Mouse (Mus musculus) E14TG2a.4 (cell line): ENCODE data around the gene Ehmt2.

ENCODE experiments used
- H3K27me3 ChIP-seq: 2 replicates; pipeline ENCODE4 v1.6.1; 2014; ENCODE audit warnings: low read length, control low read depth; ENCODE audit not compliant: insufficient read depth
- H3K36me3 ChIP-seq: 2 replicates; pipeline ENCODE4 v1.6.1; 2014; ENCODE audit warnings: low read length, control low read depth; ENCODE audit not compliant: insufficient read depth
- H3K4me1 ChIP-seq: replicated peaks from 2 replicates; pipeline ENCODE4 v1.6.1; 2014; ENCODE audit warnings: low read depth, low read length, control low read depth
- H3K4me3 ChIP-seq: replicated peaks from 2 replicates; pipeline ENCODE4 v1.5.1; 2014; ENCODE audit warnings: mild to moderate bottlenecking, low read length
- H3K9me3 ChIP-seq: 2 replicates; pipeline ENCODE4 v1.6.1; 2014; ENCODE audit warnings: low read length, control low read depth
- CTCF ChIP-seq: conservative IDR thresholded peaks from 2 replicates; pipeline ENCODE4 v1.5.1; 2014; ENCODE audit warnings: low read length
- NANOG ChIP-seq: IDR thresholded peaks from 2 replicates; pipeline ENCODE4 v1.6.1; 2014; ENCODE audit warnings: borderline replicate concordance, low read length, mixed read lengths
- POU5F1 ChIP-seq: IDR thresholded peaks from 2 replicates; pipeline ENCODE4 v1.6.1; 2014; ENCODE audit warnings: low read length, borderline replicate concordance

The Ehmt2 gene

GRCm38 (mm10) chr17:34861704-34862415 is 36.4 kb upstream of the Ehmt2 start:
- peaks cover 10% of the 10 kb centered on the region for H3K4me1 ChIP-seq
- TF ChIP-seq CTCF (no peak), POU5F1 (no peak), NANOG (no peak)
- peaks cover 17% of the 10 kb centered on the region for H3K27me3 ChIP-seq
- no peak overlapping the region for H3K4me3 ChIP-seq
- peaks cover 27% of the 10 kb centered on the region for H3K36me3 ChIP-seq
- H3K9me3 ChIP-seq = no peaks in the 10 kb centered on the region

- Histone ChIP-seq H3K4me1 (peaks cover 3% of the 10 kb centered on the region), H3K36me3 (peaks cover 20% of the 10 kb centered on the region), H3K27me3 (peaks cover 17% of the 10 kb centered on the region), H3K4me3 (no peak within 1 kb of the TSS), H3K9me3 (no peaks in the 10 kb centered on the region)
- no peak for TF ChIP-seq NANOG
- TF ChIP-seq POU5F1 = no peak
These were observed 35.7 kb upstream of the Ehmt2 start, which contains the start of gene Cfb for GRCm38 (mm10) chr17:34862416-34863081. Gene Cfb (minus strand): TSS chr17:34862518.

GRCm38 (mm10) chr17:34865981-34866380 is 32.3 kb upstream of the Ehmt2 start:
- H3K4me3 ChIP-seq = no peak overlapping the region
- no peaks in the 10 kb centered on the region for H3K4me1 ChIP-seq
- TF ChIP-seq NANOG (no peak), CTCF (no peak), POU5F1 (no peak)
- H3K9me3 ChIP-seq = no peaks in the 10 kb centered on the region
- H3K27me3 ChIP-seq = peaks cover 17% of the 10 kb centered on the region
- H3K36me3 ChIP-seq = no peaks in the 10 kb centered on the region

GRCm38 (mm10) chr17:34874321-34874720 is 23.9 kb upstream of the Ehmt2 start:
- H3K4me3 ChIP-seq = no peak overlapping the region
- H3K36me3 ChIP-seq = no peaks in the 10 kb centered on the region
- TF ChIP-seq NANOG = no peak
- no peak for TF ChIP-seq POU5F1
- TF ChIP-seq CTCF = no peak
- peaks cover 19% of the 10 kb centered on the region for H3K4me1 ChIP-seq
- no peaks in the 10 kb centered on the region for H3K9me3 ChIP-seq
- peaks cover 10% of the 10 kb centered on the region; the same call in 1 of the 2 replicates for H3K27me3 ChIP-seq

- Histone ChIP-seq H3K9me3 (no peaks in the 10 kb centered on the region), H3K27me3 (peaks cover 6% of the 10 kb centered on the region), H3K4me1 (peaks cover 46% of the 10 kb centered on the region), H3K4me3 (peak within 1 kb of the TSS; percentile 57), H3K36me3 (no peaks in the 10 kb centered on the region)
- TF ChIP-seq POU5F1 (no peak), NANOG (no peak), CTCF (no peak)
These were observed 18.9 kb upstream of the Ehmt2 start, which contains the start of gene Zbtb12 for GRCm38 (mm10) chr17:34879336-34879879. Gene Zbtb12 (plus strand): TSS chr17:34879483.

GRCm38 (mm10) chr17:34881166-34881565 is 17.1 kb upstream of the Ehmt2 start:
- peaks cover 46% of the 10 kb centered on the region for H3K4me1 ChIP-seq
- no peaks in the 10 kb centered on the region for H3K36me3 ChIP-seq
- H3K27me3 ChIP-seq = peaks cover 6% of the 10 kb centered on the region
- H3K9me3 ChIP-seq = no peaks in the 10 kb centered on the region
- TF ChIP-seq CTCF (no peak), NANOG (no peak), POU5F1 (no peak)
- H3K4me3 ChIP-seq = no peak overlapping the region

GRCm38 (mm10) chr17:34881683-34882310 is 16.5 kb upstream of the Ehmt2 start, which contains the start of gene Gm20547:
Gene Gm20547 (minus strand): TSS chr17:34882042.
- no peaks in the 10 kb centered on the region for H3K9me3 ChIP-seq
- peaks cover 46% of the 10 kb centered on the region for H3K4me1 ChIP-seq
- TF ChIP-seq POU5F1 (no peak), CTCF (no peak), NANOG (no peak)
- no peaks in the 10 kb centered on the region for H3K36me3 ChIP-seq
- peak within 1 kb of the TSS; percentile 43 for H3K4me3 ChIP-seq
- peaks cover 6% of the 10 kb centered on the region for H3K27me3 ChIP-seq

GRCm38 (mm10) chr17:34883332-34883731 is 14.9 kb upstream of the Ehmt2 start:
- no peaks in the 10 kb centered on the region for H3K36me3 ChIP-seq
- no peak for TF ChIP-seq CTCF
- peaks cover 41% of the 10 kb centered on the region for H3K4me1 ChIP-seq
- H3K4me3 ChIP-seq = no peak overlapping the region
- no peaks in the 10 kb centered on the region for H3K9me3 ChIP-seq
- H3K27me3 ChIP-seq = peaks cover 6% of the 10 kb centered on the region
